Mouse (Mus musculus) adrenal gland, adult 2 months (tissue): ENCODE measurements around the gene Vmn1r132. TPM values are rescaled to one million over a fixed set of nuclear protein-coding genes. Genes with fewer than 3 reads are reported as not detected.
"Not testable (repeated sequence)": the region's sequence is repeated elsewhere in the genome, so short reads cannot be mapped to it uniquely, and the experiment has no call there.

Source experiments
- DNase-seq: peaks from one replicate; pipeline ENCODE4 v3.0.0; 2021
- long read RNA-seq: library from polyadenylated mRNA; stranded (forward); transcript quantifications from one replicate; pipeline ENCODE4 v2.0.0, GENCODE M21; 2021
- polyA plus RNA-seq: library from polyadenylated mRNA; depleted of rRNA; stranded (reverse); fragments of >200 nt; gene quantifications from 2 replicates; pipeline ENCODE4 v1.2.3, GENCODE M21; 2012; rRNA removed
- total RNA-seq, 2 experiments: library from RNA; stranded (reverse); gene quantifications; 2 replicates each; pipeline ENCODE4 v1.2.3; 2021

The Vmn1r132 gene
- total RNA-seq, result not detected
- polyA plus RNA-seq, result not detected in 2 replicates
- long read RNA-seq, result 0 reads

GRCm38 (mm10) chr7:21613792-21614191, at the start of gene Vmn1r132:
Gene Vmn1r132, plus strand, starts transcription at chr7:21614092.
- DNase-seq, result not testable (repeated sequence)

Other genes with a start within 250 kb of the Vmn1r132 start
- gene Gm6882, start 181.3 kb upstream of the Vmn1r132 start, total RNA-seq, result not detected
- gene Gm6882, start 181.3 kb upstream of the Vmn1r132 start, polyA plus RNA-seq, result not detected in 2 replicates
- gene Vmn1r130, start 102.3 kb upstream of the Vmn1r132 start, total RNA-seq, result not detected
- not detected in 2 replicates for gene Vmn1r130, start 102.3 kb upstream of the Vmn1r132 start, polyA plus RNA-seq
- gene Vmn1r131, start 68.0 kb upstream of the Vmn1r132 start, total RNA-seq, result not detected
- not detected in 2 replicates for gene Vmn1r131, start 68.0 kb upstream of the Vmn1r132 start, polyA plus RNA-seq
- not detected for gene Gm4175, start 147.4 kb downstream of the Vmn1r132 start, total RNA-seq
- not detected in 2 replicates for gene Gm4175, start 147.4 kb downstream of the Vmn1r132 start, polyA plus RNA-seq
- not detected for gene Gm4177, start 182.6 kb downstream of the Vmn1r132 start, total RNA-seq
- not detected in 2 replicates for gene Gm4177, start 182.6 kb downstream of the Vmn1r132 start, polyA plus RNA-seq
- not detected for gene Vmn1r135, start 218.3 kb downstream of the Vmn1r132 start, total RNA-seq
- gene Vmn1r135, start 218.3 kb downstream of the Vmn1r132 start, polyA plus RNA-seq, result not detected in 2 replicates
- gene Gm5725, start 230.2 kb downstream of the Vmn1r132 start, total RNA-seq, result not detected
- gene Gm5725, start 230.2 kb downstream of the Vmn1r132 start, polyA plus RNA-seq, result not detected in 2 replicates